Mouse (Mus musculus) small intestine, adult 2 months (tissue): ENCODE results near the gene Il2rb.

Experiments used
- CTCF ChIP-seq: fragments of 200-500 bp; IDR thresholded peaks from 2 replicates; pipeline ENCODE4 v1.5.1; 2012; ENCODE audit warnings: low read depth, mild to moderate bottlenecking, control low read depth, inconsistent platforms, low read length, moderate library complexity, mixed read lengths; ENCODE audit not compliant: insufficient replicate concordance, insufficient read length; ENCODE audit errors: extremely low read depth
- POLR2A ChIP-seq: fragments of 200-500 bp; IDR thresholded peaks from 2 replicates; pipeline ENCODE4 v1.6.1; 2012; ENCODE audit warnings: low read depth, mild to moderate bottlenecking, control low read depth, inconsistent platforms, low read length, moderate library complexity

- TF ChIP-seq CTCF: no peak
- no peak for TF ChIP-seq POLR2A
Measured at GRCm38 (mm10) chr15:78533346-78533835, 38.3 kb upstream of the Il2rb start.
